Mouse (Mus musculus) lung, embryonic 15.5 days (tissue): ENCODE measurements around the gene Ppp1r14c. TPM values are rescaled to one million over a fixed set of nuclear protein-coding genes. Genes with fewer than 3 reads are reported as not detected.

Experiments used
- ATAC-seq: fragments of 200-750 bp; cut with Nextera tagmentation; 2 replicates; pipeline ENCODE4 v1.8.0; 2017; ENCODE audit warnings: moderate number of reproducible peaks, borderline replicate concordance; ENCODE audit not compliant: low FRiP score, low TSS enrichment; ENCODE audit errors: extremely low read depth
- H3K27ac ChIP-seq: fragments of 300-500 bp; sonication (generic); 2 replicates; pipeline ENCODE4 v1.5.1; 2015; ENCODE audit warnings: moderate library complexity, mild to moderate bottlenecking, inconsistent platforms
- H3K27me3 ChIP-seq: fragments of 300-500 bp; sonication (generic); 2 replicates; pipeline ENCODE4 v1.6.1; 2015; ENCODE audit warnings: inconsistent platforms
- H3K36me3 ChIP-seq: fragments of 300-500 bp; sonication (generic); 2 replicates; pipeline ENCODE4 v1.6.1; 2015; ENCODE audit warnings: inconsistent platforms
- H3K4me1 ChIP-seq: fragments of 300-500 bp; sonication (generic); 2 replicates; pipeline ENCODE4 v1.6.1; 2015; ENCODE audit warnings: inconsistent platforms
- H3K4me2 ChIP-seq: fragments of 300-500 bp; sonication (generic); 2 replicates; pipeline ENCODE4 v1.6.1; 2015; ENCODE audit warnings: inconsistent platforms, mild to moderate bottlenecking, moderate library complexity
- H3K4me3 ChIP-seq: fragments of 300-500 bp; sonication (generic); 2 replicates; pipeline ENCODE4 v1.5.1; 2015; ENCODE audit warnings: mild to moderate bottlenecking, inconsistent platforms
- H3K9ac ChIP-seq: fragments of 300-500 bp; sonication (generic); 2 replicates; pipeline ENCODE4 v1.6.1; 2015; ENCODE audit warnings: inconsistent platforms
- H3K9me3 ChIP-seq: fragments of 300-500 bp; sonication (generic); 2 replicates; pipeline ENCODE4 v1.6.1; 2016; ENCODE audit warnings: inconsistent platforms
- WGBS: fragments of 180-500 bp; shearing (Covaris S2); methylation state at CpG from one replicate; pipeline ENCODE4 v1.1.7; 2015; 5-methylcytosine and 5-hydroxymethylcytosine counted together
- polyA plus RNA-seq: library from polyadenylated mRNA; unstranded; fragments of >200 nt; fragmentation: Nextera tagmentation; extraction: Ambion mirVana; gene quantifications from 2 replicates; pipeline ENCODE4 v1.2.1, GENCODE M21; 2015

The Ppp1r14c gene
- polyA plus RNA-seq, 1 experiment from 2014 or later = 90.0 TPM

GRCm38 (mm10) chr10:3403416-3404137 lies 37.7 kb downstream of the Ppp1r14c start:
- H3K4me3 ChIP-seq = no peak overlapping the region
- peaks cover 13% of the 10 kb centered on the region for H3K4me1 ChIP-seq
- H3K27ac ChIP-seq = no peak overlapping the region
- 50% methylated on average over 7 of the region's 7 CpGs for WGBS
- H3K36me3 ChIP-seq = no peaks in the 10 kb centered on the region
- H3K4me2 ChIP-seq = no peak overlapping the region
- no peaks in the 10 kb centered on the region for H3K9me3 ChIP-seq
- no peak overlapping the region for H3K9ac ChIP-seq
- peak; percentile 42; the same call in 1 of the 2 replicates for ATAC-seq
- H3K27me3 ChIP-seq = no peaks in the 10 kb centered on the region

GRCm38 (mm10) chr10:3404362-3404761 lies 38.5 kb downstream of the Ppp1r14c start:
- Histone ChIP-seq H3K27ac (no peak overlapping the region), H3K9ac (no peak overlapping the region), H3K27me3 (no peaks in the 10 kb centered on the region), H3K4me2 (no peak overlapping the region), H3K4me3 (no peak overlapping the region), H3K36me3 (no peaks in the 10 kb centered on the region), H3K4me1 (peaks cover 13% of the 10 kb centered on the region), H3K9me3 (no peaks in the 10 kb centered on the region)
- 91% methylated on average over 4 of the region's 4 CpGs for WGBS
- no peak for ATAC-seq

GRCm38 (mm10) chr10:3406280-3406679 lies 40.4 kb downstream of the Ppp1r14c start:
- Histone ChIP-seq H3K9ac (no peak overlapping the region), H3K4me1 (peaks cover 13% of the 10 kb centered on the region), H3K4me3 (no peak overlapping the region), H3K27me3 (no peaks in the 10 kb centered on the region), H3K4me2 (no peak overlapping the region), H3K36me3 (no peaks in the 10 kb centered on the region), H3K27ac (no peak overlapping the region), H3K9me3 (no peaks in the 10 kb centered on the region)
- no peak for ATAC-seq
- 56% methylated on average over 2 of the region's 2 CpGs for WGBS

GRCm38 (mm10) chr10:3408036-3408661 lies 42.3 kb downstream of the Ppp1r14c start:
- Histone ChIP-seq H3K27ac (no peak overlapping the region), H3K4me2 (no peak overlapping the region)
- WGBS = 72% methylated on average over 6 of the region's 6 CpGs

GRCm38 (mm10) chr10:3408699-3409098 lies 42.8 kb downstream of the Ppp1r14c start:
- Histone ChIP-seq H3K4me1 (peaks cover 4% of the 10 kb centered on the region), H3K27ac (no peak overlapping the region), H3K36me3 (no peaks in the 10 kb centered on the region)

More at GRCm38 (mm10) chr10:3408036-3408661, 42.3 kb downstream of the Ppp1r14c start:
- no peak for ATAC-seq
- H3K36me3 ChIP-seq = no peaks in the 10 kb centered on the region
- no peak overlapping the region for H3K9ac ChIP-seq
- H3K9me3 ChIP-seq = no peaks in the 10 kb centered on the region
- H3K4me1 ChIP-seq = peaks cover 9% of the 10 kb centered on the region
- no peak overlapping the region for H3K4me3 ChIP-seq
- H3K27me3 ChIP-seq = no peaks in the 10 kb centered on the region

GRCm38 (mm10) chr10:3411222-3411621 lies 45.4 kb downstream of the Ppp1r14c start:
- no peaks in the 10 kb centered on the region for H3K9me3 ChIP-seq
- H3K27ac ChIP-seq = no peak overlapping the region
- peaks cover 7% of the 10 kb centered on the region for H3K4me1 ChIP-seq
- H3K27me3 ChIP-seq = no peaks in the 10 kb centered on the region
- no peak overlapping the region for H3K4me2 ChIP-seq
- H3K36me3 ChIP-seq = no peaks in the 10 kb centered on the region
- WGBS = 73% methylated on average over 3 of the region's 3 CpGs
- no peak for ATAC-seq
- no peak overlapping the region for H3K4me3 ChIP-seq
- no peak overlapping the region for H3K9ac ChIP-seq

More at GRCm38 (mm10) chr10:3408699-3409098, 42.8 kb downstream of the Ppp1r14c start:
- Histone ChIP-seq H3K9ac (no peak overlapping the region), H3K4me3 (no peak overlapping the region), H3K27me3 (no peaks in the 10 kb centered on the region), H3K9me3 (no peaks in the 10 kb centered on the region), H3K4me2 (no peak overlapping the region)
- no peak for ATAC-seq
- WGBS = 48% methylated on average over 3 of the region's 3 CpGs

GRCm38 (mm10) chr10:3411639-3412038 lies 45.8 kb downstream of the Ppp1r14c start:
- Histone ChIP-seq H3K27ac (no peak overlapping the region), H3K4me2 (no peak overlapping the region), H3K4me1 (peaks cover 7% of the 10 kb centered on the region), H3K27me3 (no peaks in the 10 kb centered on the region), H3K9me3 (no peaks in the 10 kb centered on the region), H3K4me3 (no peak overlapping the region), H3K9ac (no peak overlapping the region), H3K36me3 (no peaks in the 10 kb centered on the region)
- ATAC-seq = no peak
- 54% methylated on average over 2 of the region's 2 CpGs for WGBS

GRCm38 (mm10) chr10:3414813-3415212 lies 49.0 kb downstream of the Ppp1r14c start:
- H3K9ac ChIP-seq = no peak overlapping the region
- WGBS = 53% methylated on average over 5 of the region's 5 CpGs
- ATAC-seq = peak; percentile 57; the same call in 1 of the 2 replicates
- no peaks in the 10 kb centered on the region for H3K27me3 ChIP-seq
- H3K4me2 ChIP-seq = no peak overlapping the region
- H3K36me3 ChIP-seq = no peaks in the 10 kb centered on the region
- H3K27ac ChIP-seq = no peak overlapping the region
- peaks cover 7% of the 10 kb centered on the region for H3K4me1 ChIP-seq
- H3K9me3 ChIP-seq = no peaks in the 10 kb centered on the region
- no peak overlapping the region for H3K4me3 ChIP-seq

- no peak overlapping the region for H3K4me3 ChIP-seq
- no peaks in the 10 kb centered on the region for H3K36me3 ChIP-seq
- H3K9me3 ChIP-seq = no peaks in the 10 kb centered on the region
- H3K4me1 ChIP-seq = peaks cover 7% of the 10 kb centered on the region
- no peak overlapping the region for H3K4me2 ChIP-seq
- ATAC-seq = no peak
- H3K9ac ChIP-seq = no peak overlapping the region
- no peaks in the 10 kb centered on the region for H3K27me3 ChIP-seq
- no peak overlapping the region for H3K27ac ChIP-seq
- WGBS = 47% methylated on average over 4 of the region's 4 CpGs
Observed at GRCm38 (mm10) chr10:3416565-3416964, 50.7 kb downstream of the Ppp1r14c start.

GRCm38 (mm10) chr10:3417408-3417807 lies 51.6 kb downstream of the Ppp1r14c start:
- WGBS = 31% methylated on average over 4 of the region's 4 CpGs
- no peak overlapping the region for H3K4me3 ChIP-seq
- no peak overlapping the region for H3K9ac ChIP-seq
- H3K27me3 ChIP-seq = no peaks in the 10 kb centered on the region
- H3K4me2 ChIP-seq = no peak overlapping the region
- peaks cover 4% of the 10 kb centered on the region for H3K4me1 ChIP-seq
- no peak for ATAC-seq
- H3K36me3 ChIP-seq = no peaks in the 10 kb centered on the region
- no peak overlapping the region for H3K27ac ChIP-seq
- no peaks in the 10 kb centered on the region for H3K9me3 ChIP-seq

- Histone ChIP-seq H3K36me3 (no peaks in the 10 kb centered on the region), H3K4me2 (no peak overlapping the region), H3K4me3 (no peak overlapping the region), H3K9ac (no peak overlapping the region), H3K27ac (no peak overlapping the region), H3K27me3 (no peaks in the 10 kb centered on the region), H3K4me1 (peaks cover 13% of the 10 kb centered on the region), H3K9me3 (no peaks in the 10 kb centered on the region)
- no peak for ATAC-seq
Observed at GRCm38 (mm10) chr10:3424016-3424415, 58.2 kb downstream of the Ppp1r14c start.

GRCm38 (mm10) chr10:3427689-3428399 lies 62.0 kb downstream of the Ppp1r14c start:
- H3K9me3 ChIP-seq = no peaks in the 10 kb centered on the region
- peaks cover 16% of the 10 kb centered on the region for H3K4me1 ChIP-seq
- 20% methylated on average over 3 of the region's 3 CpGs for WGBS
- peak; percentile 27; the same call in 1 of the 2 replicates for ATAC-seq
- no peak overlapping the region for H3K9ac ChIP-seq
- H3K4me3 ChIP-seq = no peak overlapping the region
- H3K4me2 ChIP-seq = no peak overlapping the region
- H3K27ac ChIP-seq = no peak overlapping the region
- no peaks in the 10 kb centered on the region for H3K27me3 ChIP-seq
- H3K36me3 ChIP-seq = no peaks in the 10 kb centered on the region
